Mouse (Mus musculus) stomach, embryonic 16.5 days (tissue): ENCODE results near the gene A930004D18Rik. TPM values are rescaled to one million over a fixed set of nuclear protein-coding genes. Genes with fewer than 3 reads are reported as not detected.
A peak's percentile ranks its signal among the peaks of the same experiment; 100 is the strongest.

Experiments
- ATAC-seq: fragments of 200-750 bp; cut with Nextera tagmentation; 2 replicates; pipeline ENCODE4 v1.8.0; 2017; ENCODE audit warnings: moderate number of reproducible peaks, moderate TSS enrichment; ENCODE audit not compliant: insufficient read depth, low FRiP score
- H3K27ac ChIP-seq: fragments of 300-500 bp; sonication (generic); 2 replicates; pipeline ENCODE4 v1.5.1; 2014; ENCODE audit warnings: low read length
- H3K27me3 ChIP-seq: fragments of 300-500 bp; sonication (generic); 2 replicates; pipeline ENCODE4 v1.6.1; 2014; ENCODE audit warnings: low read length, control low read depth, mixed read lengths; ENCODE audit not compliant: control insufficient read depth, insufficient read depth
- H3K36me3 ChIP-seq: fragments of 300-500 bp; sonication (generic); 2 replicates; pipeline ENCODE4 v1.6.1; 2014; ENCODE audit warnings: low read length; ENCODE audit not compliant: control insufficient read depth, insufficient read depth
- H3K4me1 ChIP-seq: fragments of 300-500 bp; sonication (generic); 2 replicates; pipeline ENCODE4 v1.6.1; 2014; ENCODE audit warnings: low read length, control low read depth, mixed read lengths; ENCODE audit not compliant: control insufficient read depth, insufficient read depth
- H3K4me2 ChIP-seq: fragments of 300-500 bp; sonication (generic); 2 replicates; pipeline ENCODE4 v1.6.1; 2014; ENCODE audit warnings: low read depth, low read length, mixed read lengths
- H3K4me3 ChIP-seq: fragments of 300-500 bp; sonication (generic); replicated peaks from 2 replicates; pipeline ENCODE4 v1.5.1; 2014; ENCODE audit warnings: mild to moderate bottlenecking, low read length
- H3K9ac ChIP-seq: fragments of 300-500 bp; sonication (generic); 2 replicates; pipeline ENCODE4 v1.6.1; 2014; ENCODE audit warnings: low read length
- H3K9me3 ChIP-seq: fragments of 300-500 bp; sonication (generic); replicated peaks from 2 replicates; pipeline ENCODE4 v1.6.1; 2016; ENCODE audit warnings: low read length, control low read depth; ENCODE audit not compliant: control insufficient read depth
- WGBS: fragments of 180-500 bp; shearing (Covaris S2); extraction: QIAGEN DNeasy Blood & Tissue Kit; methylation state at CpG from one replicate; pipeline ENCODE4 v1.1.7; 2014; 5-methylcytosine and 5-hydroxymethylcytosine counted together
- polyA plus RNA-seq: library from polyadenylated mRNA; unstranded; fragments of >200 nt; fragmentation: Nextera tagmentation; extraction: Ambion mirVana; gene quantifications from 2 replicates; pipeline ENCODE4 v1.2.1, GENCODE M21; 2015

The A930004D18Rik gene
- polyA plus RNA-seq, 1 experiment from 2014 or later = 11.1 TPM

DNA sequence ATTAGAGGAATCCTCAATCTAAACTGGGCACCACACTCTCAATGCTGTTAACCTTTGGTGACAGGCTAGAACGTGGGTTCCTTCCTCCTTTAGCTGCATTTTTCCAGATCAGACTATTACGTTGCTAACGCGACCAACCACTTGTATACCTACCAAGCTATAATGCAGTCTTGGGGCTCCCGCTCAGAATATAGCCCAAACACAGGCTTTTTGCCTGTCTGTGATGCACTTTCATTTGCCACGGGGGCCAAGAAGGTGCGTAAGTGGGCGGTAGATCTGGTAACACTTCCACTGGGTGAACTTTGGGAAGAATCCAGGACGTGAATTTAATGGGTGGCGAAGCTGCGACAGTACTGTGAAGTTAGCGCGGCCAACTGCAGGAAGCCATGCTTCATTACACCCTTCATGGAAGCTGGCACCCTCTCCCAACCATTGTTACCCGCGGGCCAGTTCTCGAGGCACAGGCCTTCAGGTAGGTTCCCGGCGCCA, 26.3 kb upstream of the A930004D18Rik start:
- H3K4me3 ChIP-seq = peak overlapping the region; percentile 88
- no peaks in the 10 kb centered on the region; the same call in 1 of the 2 replicates for H3K36me3 ChIP-seq
- peak overlapping the region; percentile 72 for H3K4me2 ChIP-seq
- no peaks in the 10 kb centered on the region for H3K27me3 ChIP-seq
- peak; percentile 54 for ATAC-seq
- 0% methylated on average over 18 of the region's 18 CpGs for WGBS
- H3K27ac ChIP-seq = peak overlapping the region; percentile 99
- H3K9ac ChIP-seq = peak overlapping the region; percentile 100
- no peaks in the 10 kb centered on the region for H3K9me3 ChIP-seq
- H3K4me1 ChIP-seq = peaks cover 11% of the 10 kb centered on the region

GRCm38 (mm10) chr2:18060396-18060795, 22.9 kb upstream of the A930004D18Rik start:
- no peak overlapping the region for H3K27ac ChIP-seq
- H3K9me3 ChIP-seq = no peaks in the 10 kb centered on the region
- H3K27me3 ChIP-seq = no peaks in the 10 kb centered on the region
- H3K4me2 ChIP-seq = no peak overlapping the region
- 84% methylated on average over 1 of the region's 1 CpGs for WGBS
- ATAC-seq = no peak
- H3K4me1 ChIP-seq = no peaks in the 10 kb centered on the region; the same call in 1 of the 2 replicates
- H3K4me3 ChIP-seq = no peak overlapping the region
- H3K9ac ChIP-seq = no peak overlapping the region
- H3K36me3 ChIP-seq = no peaks in the 10 kb centered on the region

DNA sequence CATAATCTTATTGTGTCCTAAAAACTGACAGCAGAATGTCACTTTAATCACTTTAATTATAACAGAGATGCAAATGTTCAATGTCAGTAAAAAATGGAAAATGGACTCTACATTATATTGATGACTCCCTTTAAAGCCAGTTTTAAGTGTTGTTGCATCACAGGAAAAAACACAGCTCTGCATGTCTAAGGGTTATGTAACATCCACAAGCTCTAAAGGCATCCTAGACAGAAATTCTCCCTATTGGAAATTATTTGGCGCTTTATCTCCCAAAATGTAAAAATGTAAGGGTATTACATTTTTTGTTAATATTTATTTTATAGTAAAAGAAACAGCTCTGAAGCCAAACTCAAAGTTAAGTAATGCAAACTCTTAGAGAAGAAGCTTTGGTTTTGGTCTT, 22.4 kb upstream of the A930004D18Rik start:
- no peaks in the 10 kb centered on the region for H3K36me3 ChIP-seq
- WGBS = 90% methylated on average over 1 of the region's 1 CpGs

GRCm38 (mm10) chr2:18059063-18059462, 21.5 kb upstream of the A930004D18Rik start:
- WGBS = 58% methylated on average over 2 of the region's 2 CpGs
- Histone ChIP-seq H3K9me3 (no peaks in the 10 kb centered on the region), H3K9ac (no peak overlapping the region), H3K4me2 (no peak overlapping the region), H3K4me1 (peaks cover 3% of the 10 kb centered on the region), H3K27ac (no peak overlapping the region), H3K36me3 (no peaks in the 10 kb centered on the region), H3K4me3 (no peak overlapping the region), H3K27me3 (no peaks in the 10 kb centered on the region)
- no peak for ATAC-seq

More for the DNA sequence above, 22.4 kb upstream of the A930004D18Rik start:
- Histone ChIP-seq H3K9me3 (no peaks in the 10 kb centered on the region), H3K27ac (no peak overlapping the region), H3K4me1 (no peaks in the 10 kb centered on the region; the same call in 1 of the 2 replicates), H3K4me3 (no peak overlapping the region), H3K4me2 (no peak overlapping the region), H3K9ac (no peak overlapping the region), H3K27me3 (no peaks in the 10 kb centered on the region)
- no peak for ATAC-seq

GRCm38 (mm10) chr2:18058146-18058708, 20.7 kb upstream of the A930004D18Rik start:
- H3K27ac ChIP-seq = peak overlapping the region; percentile 100
- H3K4me3 ChIP-seq = peak overlapping the region; percentile 57
- peak overlapping the region; percentile 91 for H3K9ac ChIP-seq
- peak overlapping the region; percentile 93 for H3K4me2 ChIP-seq
- no peak for ATAC-seq
- peaks cover 5% of the 10 kb centered on the region for H3K4me1 ChIP-seq
- H3K27me3 ChIP-seq = no peaks in the 10 kb centered on the region
- H3K36me3 ChIP-seq = no peaks in the 10 kb centered on the region
- no peaks in the 10 kb centered on the region for H3K9me3 ChIP-seq
- WGBS = 29% methylated on average over 9 of the region's 9 CpGs

DNA sequence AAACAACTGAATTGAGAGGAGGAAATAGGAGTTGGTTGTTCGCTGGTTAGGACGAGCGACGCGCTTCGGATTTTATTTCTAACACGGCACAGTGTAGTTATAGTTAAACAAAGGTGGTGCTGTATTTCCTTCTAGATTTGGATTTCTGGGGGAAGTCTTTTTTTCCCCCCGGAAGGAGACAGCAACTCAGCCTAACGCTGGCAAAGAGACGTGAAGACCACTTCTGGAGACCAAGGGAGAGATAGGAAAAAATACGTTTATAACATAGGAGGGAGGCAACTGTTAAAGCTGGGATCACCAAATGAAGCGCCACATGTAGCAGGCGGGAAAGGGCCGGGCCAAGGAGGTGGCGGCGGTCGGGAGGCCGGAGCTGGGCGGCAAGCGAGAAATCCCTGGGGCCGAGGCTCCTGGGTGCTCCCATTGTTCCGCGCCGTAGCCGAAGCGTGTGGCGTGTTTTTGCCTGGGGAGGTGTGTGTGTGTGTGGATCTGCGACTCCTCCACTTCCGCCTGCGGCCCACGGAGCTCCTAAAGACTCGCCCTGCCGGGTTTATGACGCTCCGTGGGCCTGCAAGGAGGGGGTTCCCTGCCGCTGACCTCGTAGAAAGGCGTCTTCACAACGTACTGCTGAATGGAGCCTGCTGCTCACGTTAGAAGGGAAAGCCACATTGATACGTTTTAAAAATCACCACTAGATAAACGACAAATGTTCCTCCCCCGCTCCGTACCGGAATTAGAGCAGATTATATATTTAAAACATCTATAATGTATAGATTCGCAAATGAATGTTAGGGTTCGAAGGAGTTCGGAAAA, 20.0 kb upstream of the A930004D18Rik start:
- Histone ChIP-seq H3K27me3 (no peaks in the 10 kb centered on the region), H3K9ac (peak overlapping the region; percentile 91), H3K36me3 (no peaks in the 10 kb centered on the region), H3K4me1 (peaks cover 5% of the 10 kb centered on the region), H3K27ac (peak overlapping the region; percentile 100), H3K9me3 (no peaks in the 10 kb centered on the region), H3K4me2 (peak overlapping the region; percentile 93), H3K4me3 (peak overlapping the region; percentile 57)
- ATAC-seq = no peak
- WGBS = under 1% methylated on average over 48 of the region's 48 CpGs

- peak; percentile 98 for ATAC-seq
- no peaks in the 10 kb centered on the region for H3K27me3 ChIP-seq
- peak overlapping the region; percentile 100 for H3K27ac ChIP-seq
- WGBS = under 1% methylated on average over 48 of the region's 50 CpGs
- H3K4me1 ChIP-seq = peaks cover 5% of the 10 kb centered on the region
- H3K4me2 ChIP-seq = peak overlapping the region; percentile 93
- H3K4me3 ChIP-seq = peak overlapping the region; percentile 57
- no peaks in the 10 kb centered on the region for H3K9me3 ChIP-seq
- peak overlapping the region; percentile 91 for H3K9ac ChIP-seq
- no peaks in the 10 kb centered on the region for H3K36me3 ChIP-seq
Measured at GRCm38 (mm10) chr2:18056786-18057255, 19.3 kb upstream of the A930004D18Rik start.

- Histone ChIP-seq H3K27ac (peak overlapping the region; percentile 100), H3K27me3 (no peaks in the 10 kb centered on the region), H3K4me3 (peak overlapping the region; percentile 57), H3K4me2 (peak overlapping the region; percentile 93), H3K9ac (peak overlapping the region; percentile 91), H3K4me1 (peaks cover 5% of the 10 kb centered on the region), H3K36me3 (no peaks in the 10 kb centered on the region), H3K9me3 (no peaks in the 10 kb centered on the region)
- peak; percentile 57 for ATAC-seq
- under 1% methylated on average over 49 of the region's 66 CpGs for WGBS
Measured at GRCm38 (mm10) chr2:18055929-18056785, 18.6 kb upstream of the A930004D18Rik start.
